Mouse (Mus musculus): ENCODE data around the gene Prdx5. TPM values are rescaled to one million over a fixed set of nuclear protein-coding genes. Genes with fewer than 3 reads are reported as not detected.
"Not testable (repeated sequence)": the region's sequence is repeated elsewhere in the genome, so short reads cannot be mapped to it uniquely, and the experiment has no call there.

Prdx5 gene
- total RNA-seq, 2 experiments from 2014 or later: 693 to 776 TPM

GRCm38 (mm10) chr19:6903031-6903430 lies 6.9 kb downstream of the Prdx5 start:
- no peak for DNase-seq
- intact Hi-C loops (cut with DNase I): no loop called here

GRCm38 (mm10) chr19:6899641-6900040 lies 10.3 kb downstream of the Prdx5 start:
- no peak for DNase-seq
- intact Hi-C loops (cut with DNase I): no loop called here

GRCm38 (mm10) chr19:6895608-6896305 lies 14.1 kb downstream of the Prdx5 start:
- intact Hi-C loops (cut with DNase I): not testable (repeated sequence)

GRCm38 (mm10) chr19:6893731-6894451 lies 16.0 kb downstream of the Prdx5 start:
- intact Hi-C loops (cut with DNase I): no loop called here
- no peak for DNase-seq

More at GRCm38 (mm10) chr19:6895608-6896305, 14.1 kb downstream of the Prdx5 start:
- not testable (repeated sequence) for DNase-seq

GRCm38 (mm10) chr19:6892512-6892911 lies 17.4 kb downstream of the Prdx5 start:
- intact Hi-C loops (cut with DNase I): no loop called here
- DNase-seq: no peak

- no peak for DNase-seq
- intact Hi-C loops (cut with DNase I): no loop called here
Observed at GRCm38 (mm10) chr19:6877965-6878364, 31.9 kb downstream of the Prdx5 start.

GRCm38 (mm10) chr19:6876799-6877198 lies 33.1 kb downstream of the Prdx5 start:
- DNase-seq: no peak
- intact Hi-C loops (cut with DNase I): no loop called here

GRCm38 (mm10) chr19:6875834-6876233 lies 34.1 kb downstream of the Prdx5 start:
- DNase-seq: no peak
- intact Hi-C loops (cut with DNase I): no loop called here

- intact Hi-C loops (cut with DNase I): no loop called here
- no peak for DNase-seq
Observed at GRCm38 (mm10) chr19:6874257-6874656, 35.6 kb downstream of the Prdx5 start.

- DNase-seq: no peak
- intact Hi-C loops (cut with DNase I): no loop called here
Observed at GRCm38 (mm10) chr19:6872701-6873100, 37.2 kb downstream of the Prdx5 start.

GRCm38 (mm10) chr19:6871574-6872271 lies 38.2 kb downstream of the Prdx5 start:
- DNase-seq: no peak
- intact Hi-C loops (cut with DNase I): loop anchor here (2.0 kb wide), 1 partner anchor 37 kb away; the partner anchor contains the start of gene Trmt112

- intact Hi-C loops (cut with DNase I): no loop called here
- peak; percentile 53 for DNase-seq
Observed at GRCm38 (mm10) chr19:6869355-6869754, 40.6 kb downstream of the Prdx5 start.

GRCm38 (mm10) chr19:6861451-6861850 lies 48.5 kb downstream of the Prdx5 start:
- intact Hi-C loops (cut with DNase I): no loop called here
- no peak for DNase-seq

- intact Hi-C loops (cut with DNase I): no loop called here
- no peak for DNase-seq
Observed at GRCm38 (mm10) chr19:6860706-6861105, 49.2 kb downstream of the Prdx5 start.

- no peak for DNase-seq
- intact Hi-C loops (cut with DNase I): no loop called here
Observed at GRCm38 (mm10) chr19:6859971-6860370, 49.9 kb downstream of the Prdx5 start.

- intact Hi-C loops (cut with DNase I): no loop called here
- DNase-seq: no peak
Observed at GRCm38 (mm10) chr19:6859032-6859651, 50.8 kb downstream of the Prdx5 start.

GRCm38 (mm10) chr19:6858031-6858430 lies 51.9 kb downstream of the Prdx5 start, which contains the start of gene Ccdc88b:
Gene Ccdc88b (minus strand): TSS chr19:6858211.
- intact Hi-C loops (cut with DNase I): no loop called here
- peak in 1 of 2 experiments; percentile 26 for DNase-seq

- intact Hi-C loops (cut with DNase I): no loop called here
- no peak for DNase-seq
Observed at GRCm38 (mm10) chr19:6857391-6858005, 52.4 kb downstream of the Prdx5 start.

- no peak for DNase-seq
- intact Hi-C loops (cut with DNase I): no loop called here
Observed at GRCm38 (mm10) chr19:6857003-6857360, 52.9 kb downstream of the Prdx5 start.

Data from heart, postnatal 36 days (tissue).